Mouse (Mus musculus) inflammation-experienced regulatory T-cells (primary cell): Measurements from ENCODE around the gene Rwdd2a. TPM values are rescaled to one million over a fixed set of nuclear protein-coding genes. Genes with fewer than 3 reads are reported as not detected.

Experiments used
- polyA plus RNA-seq, 2 experiments: library from polyadenylated mRNA; unstranded; fragments of 100-300 nt; shearing (Covaris generic); gene quantifications; one replicate each; pipeline ENCODE4 v1.2.1; 2017

Rwdd2a gene
- polyA plus RNA-seq, result 1 to 10 TPM; 4.6 to 6.0 TPM

DNA sequence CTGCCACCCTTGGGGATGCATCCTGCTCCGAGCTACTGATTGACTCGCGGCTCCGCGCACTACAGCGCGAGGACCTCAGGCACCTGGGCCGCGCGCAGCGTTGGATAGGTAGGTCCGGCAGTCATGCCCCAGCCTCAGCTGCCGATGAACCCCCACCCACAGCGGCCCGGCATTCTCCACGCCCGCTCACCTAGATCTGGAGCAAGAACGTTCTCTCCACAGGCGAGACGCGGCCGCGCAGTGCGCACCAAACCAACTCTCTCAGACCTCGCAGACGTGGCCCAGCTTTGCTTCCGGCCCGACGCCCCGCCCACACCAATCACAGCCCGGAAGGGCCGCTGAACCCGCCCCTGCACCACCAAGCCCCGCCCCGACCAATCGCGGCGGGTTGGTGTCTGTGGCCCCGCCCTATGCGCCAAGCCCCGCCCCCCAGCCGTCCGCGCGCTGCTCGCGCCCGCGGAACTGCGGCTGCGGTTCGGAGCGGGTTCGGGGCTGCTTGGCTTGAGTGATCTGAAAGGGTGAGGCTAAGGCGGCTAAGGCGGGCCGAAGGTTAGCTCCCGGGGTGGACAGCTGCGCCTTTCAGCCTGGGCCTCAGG is at the start of gene Rwdd2a, which contains the start of gene Pgm3:
TSS of gene Rwdd2a (plus strand) at position 452 of the 596 bp plus-strand sequence.
TSS of gene Pgm3 (minus strand) at position 303 of the 596 bp plus-strand sequence.

Other genes with a start within 250 kb of the Rwdd2a start
- gene Ube2cbp, start 107.0 kb upstream of the Rwdd2a start, polyA plus RNA-seq, result 1 to 10 TPM; 2.6 to 6.2 TPM
- gene Dop1a, start 104.8 kb upstream of the Rwdd2a start, polyA plus RNA-seq, result 10 to 100 TPM; 32.6 to 36.0 TPM
- gene Pgm3, start 149 bp upstream of the Rwdd2a start, polyA plus RNA-seq, result 10 to 100 TPM; 23.7 to 24.2 TPM
- 1 to 10 TPM in 1 of 2 experiments, under 1 TPM in 1; 0.25 to 1.3 TPM for gene Me1, start 124.0 kb downstream of the Rwdd2a start, polyA plus RNA-seq
- under 1 TPM; 0.16 to 0.20 TPM for gene Prss35, start 171.7 kb downstream of the Rwdd2a start, polyA plus RNA-seq